Mouse (Mus musculus) E14TG2a.4 (cell line): Measurements from ENCODE around the gene Exoc4.

Experiments
- CTCF ChIP-seq: conservative IDR thresholded peaks from 2 replicates; pipeline ENCODE4 v1.5.1; 2014; ENCODE audit warnings: low read length
- NANOG ChIP-seq: IDR thresholded peaks from 2 replicates; pipeline ENCODE4 v1.6.1; 2014; ENCODE audit warnings: borderline replicate concordance, low read length, mixed read lengths
- POU5F1 ChIP-seq: IDR thresholded peaks from 2 replicates; pipeline ENCODE4 v1.6.1; 2014; ENCODE audit warnings: low read length, borderline replicate concordance

DNA sequence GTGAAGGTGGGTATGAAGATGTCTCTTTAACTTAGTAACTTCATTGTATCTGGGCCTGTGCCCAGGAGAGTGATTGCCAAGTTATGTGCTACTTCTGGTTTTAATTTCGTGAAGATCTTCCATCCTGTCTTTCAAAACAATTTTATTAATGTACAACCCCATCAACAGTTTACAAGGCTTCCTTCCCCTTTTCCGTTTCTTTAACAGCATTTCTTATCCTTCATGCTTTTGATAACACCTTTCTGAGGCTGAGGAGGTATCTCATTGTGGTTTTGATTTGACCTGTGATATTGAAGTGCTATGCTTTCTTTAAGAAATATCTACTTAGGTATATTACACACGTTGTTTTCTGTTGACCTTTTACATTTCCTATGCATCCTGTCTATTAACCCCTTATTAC is 616.9 kb downstream of the Exoc4 start:
- TF ChIP-seq CTCF, result no peak
- no peak for TF ChIP-seq POU5F1
- TF ChIP-seq NANOG, result no peak
